Mouse (Mus musculus): ENCODE data around the gene Scgb1b29. TPM values are rescaled to one million over a fixed set of nuclear protein-coding genes. Genes with fewer than 3 reads are reported as not detected.

Gene Scgb1b29
- not detected in 2 replicates for polyA plus RNA-seq (2012; rRNA removed)

GRCm38 (mm10) chr7:32441241-32441640 is at the start of gene Scgb1b29:
Gene Scgb1b29 (plus strand): TSS chr7:32441541.

Other genes starting within 250 kb of the Scgb1b29 start
- gene Scgb2b11, start 230.4 kb upstream of the Scgb1b29 start, polyA plus RNA-seq (2012; rRNA removed), result not detected in 2 replicates
- not detected in 2 replicates for gene Scgb1b11, start 218.7 kb upstream of the Scgb1b29 start, polyA plus RNA-seq (2012; rRNA removed)
- gene Scgb2b12, start 114.3 kb upstream of the Scgb1b29 start, polyA plus RNA-seq (2012; rRNA removed), result not detected in 2 replicates
- not detected in 2 replicates for gene Scgb1b12, start 107.4 kb upstream of the Scgb1b29 start, polyA plus RNA-seq (2012; rRNA removed)